Mouse (Mus musculus): Measurements from ENCODE around the gene Mgl2. TPM values are rescaled to one million over a fixed set of nuclear protein-coding genes. Genes with fewer than 3 reads are reported as not detected.
A peak's percentile ranks its signal among the peaks of the same experiment; 100 is the strongest.

Gene Mgl2
- polyA plus RNA-seq, 1 experiment from 2014 or later = 0.50 TPM

- Histone ChIP-seq H3K4me1 (replicated peaks; ENCODE audit: control insufficient read depth, insufficient read depth, low read length) (no peaks in the 10 kb centered on the region), H3K27me3 (replicated peaks; ENCODE audit: control insufficient read depth, insufficient read depth, low read length) (no peaks in the 10 kb centered on the region), H3K9me3 (ENCODE audit: control insufficient read depth) (no peaks in the 10 kb centered on the region), H3K36me3 (ENCODE audit: control insufficient read depth, insufficient read depth) (no peaks in the 10 kb centered on the region), H3K27ac (ENCODE audit: low read depth, low read length) (no peak overlapping the region), H3K4me3 (ENCODE audit: low read depth, low read length) (no peak overlapping the region), H3K4me2 (replicated peaks; ENCODE audit: low read depth) (no peak overlapping the region), H3K9ac (ENCODE audit: low read depth, low read length) (no peak overlapping the region)
- 74% methylated on average over 11 of the region's 11 CpGs for WGBS
- no peak for TF ChIP-seq CTCF (IDR thresholded peaks at IDR 0.05; ENCODE audit: low read depth)
- ATAC-seq = no peak
Measured at GRCm38 (mm10) chr11:70178756-70179155, 48.6 kb downstream of the Mgl2 start.

GRCm38 (mm10) chr11:70179401-70179800, 49.3 kb downstream of the Mgl2 start:
- no peak overlapping the region for H3K9ac ChIP-seq (ENCODE audit: low read depth, low read length)
- no peaks in the 10 kb centered on the region for H3K36me3 ChIP-seq (ENCODE audit: control insufficient read depth, insufficient read depth)
- peak; percentile 63 for TF ChIP-seq CTCF (IDR thresholded peaks at IDR 0.05; ENCODE audit: low read depth)
- no peaks in the 10 kb centered on the region for H3K9me3 ChIP-seq (ENCODE audit: control insufficient read depth)
- H3K4me1 ChIP-seq (replicated peaks; ENCODE audit: control insufficient read depth, insufficient read depth, low read length) = no peaks in the 10 kb centered on the region
- no peak overlapping the region for H3K4me3 ChIP-seq (ENCODE audit: low read depth, low read length)
- H3K27ac ChIP-seq (ENCODE audit: low read depth, low read length) = no peak overlapping the region
- no peak overlapping the region for H3K4me2 ChIP-seq (replicated peaks; ENCODE audit: low read depth)
- WGBS = 36% methylated on average over 14 of the region's 14 CpGs
- no peak for ATAC-seq
- no peaks in the 10 kb centered on the region for H3K27me3 ChIP-seq (replicated peaks; ENCODE audit: control insufficient read depth, insufficient read depth, low read length)

- Histone ChIP-seq H3K4me3 (ENCODE audit: low read depth, low read length) (no peak overlapping the region), H3K27me3 (replicated peaks; ENCODE audit: control insufficient read depth, insufficient read depth, low read length) (no peaks in the 10 kb centered on the region), H3K36me3 (ENCODE audit: control insufficient read depth, insufficient read depth) (no peaks in the 10 kb centered on the region), H3K9ac (ENCODE audit: low read depth, low read length) (no peak overlapping the region), H3K4me1 (replicated peaks; ENCODE audit: control insufficient read depth, insufficient read depth, low read length) (no peaks in the 10 kb centered on the region), H3K27ac (ENCODE audit: low read depth, low read length) (no peak overlapping the region), H3K9me3 (ENCODE audit: control insufficient read depth) (no peaks in the 10 kb centered on the region), H3K4me2 (replicated peaks; ENCODE audit: low read depth) (no peak overlapping the region)
- TF ChIP-seq CTCF (IDR thresholded peaks at IDR 0.05; ENCODE audit: low read depth) = no peak
- no peak for ATAC-seq
- 98% methylated on average over 4 of the region's 4 CpGs for WGBS
Measured at GRCm38 (mm10) chr11:70180496-70180895, 50.4 kb downstream of the Mgl2 start.

- no peak overlapping the region for H3K27ac ChIP-seq (ENCODE audit: low read depth, low read length)
- H3K27me3 ChIP-seq (replicated peaks; ENCODE audit: control insufficient read depth, insufficient read depth, low read length) = no peaks in the 10 kb centered on the region
- no peak for TF ChIP-seq CTCF (IDR thresholded peaks at IDR 0.05; ENCODE audit: low read depth)
- ATAC-seq = no peak
- no peaks in the 10 kb centered on the region for H3K4me1 ChIP-seq (replicated peaks; ENCODE audit: control insufficient read depth, insufficient read depth, low read length)
- no peak overlapping the region for H3K4me2 ChIP-seq (replicated peaks; ENCODE audit: low read depth)
- no peak overlapping the region for H3K9ac ChIP-seq (ENCODE audit: low read depth, low read length)
- WGBS = 50% methylated on average over 7 of the region's 7 CpGs
- no peak overlapping the region for H3K4me3 ChIP-seq (ENCODE audit: low read depth, low read length)
- H3K9me3 ChIP-seq (ENCODE audit: control insufficient read depth) = no peaks in the 10 kb centered on the region
- H3K36me3 ChIP-seq (ENCODE audit: control insufficient read depth, insufficient read depth) = no peaks in the 10 kb centered on the region
Measured at GRCm38 (mm10) chr11:70185120-70185519, 55.0 kb downstream of the Mgl2 start.

Other genes with a start within 250 kb of the Mgl2 start
- gene Kctd11, start 248.9 kb upstream of the Mgl2 start, polyA plus RNA-seq (2015; fragmentation: Nextera tagmentation; extraction: Ambion mirVana) = 4.0 and 4.1 TPM in 2 replicates
- 1.1 TPM in 2 replicates for gene Acap1, start 234.8 kb upstream of the Mgl2 start, polyA plus RNA-seq (2015; fragmentation: Nextera tagmentation; extraction: Ambion mirVana)
- gene 2810408A11Rik, start 229.3 kb upstream of the Mgl2 start, polyA plus RNA-seq (2015; fragmentation: Nextera tagmentation; extraction: Ambion mirVana) = 3.5 and 3.8 TPM in 2 replicates
- 9.7 and 10.3 TPM in 2 replicates for gene Neurl4, start 229.3 kb upstream of the Mgl2 start, polyA plus RNA-seq (2015; fragmentation: Nextera tagmentation; extraction: Ambion mirVana)
- 40.4 and 42.3 TPM in 2 replicates for gene Gps2, start 216.4 kb upstream of the Mgl2 start, polyA plus RNA-seq (2015; fragmentation: Nextera tagmentation; extraction: Ambion mirVana)
- 716 and 774 TPM in 2 replicates for gene Eif5a, start 208.4 kb upstream of the Mgl2 start, polyA plus RNA-seq (2015; fragmentation: Nextera tagmentation; extraction: Ambion mirVana)
- 0.42 and 0.43 TPM in 2 replicates for gene Ybx2, start 194.5 kb upstream of the Mgl2 start, polyA plus RNA-seq (2015; fragmentation: Nextera tagmentation; extraction: Ambion mirVana)
- 18.3 and 18.7 TPM in 2 replicates for gene Slc2a4, start 182.1 kb upstream of the Mgl2 start, polyA plus RNA-seq (2015; fragmentation: Nextera tagmentation; extraction: Ambion mirVana)
- gene Cldn7, start 165.6 kb upstream of the Mgl2 start, polyA plus RNA-seq (2015; fragmentation: Nextera tagmentation; extraction: Ambion mirVana) = 1,243 and 1,341 TPM in 2 replicates
- gene Ctdnep1, start 149.2 kb upstream of the Mgl2 start, polyA plus RNA-seq (2015; fragmentation: Nextera tagmentation; extraction: Ambion mirVana) = 23.2 and 24.1 TPM in 2 replicates
- gene Elp5, start 147.8 kb upstream of the Mgl2 start, polyA plus RNA-seq (2015; fragmentation: Nextera tagmentation; extraction: Ambion mirVana) = 56.8 and 57.7 TPM in 2 replicates
- gene Gabarap, start 139.2 kb upstream of the Mgl2 start, polyA plus RNA-seq (2015; fragmentation: Nextera tagmentation; extraction: Ambion mirVana) = 1,065 and 1,136 TPM in 2 replicates
- gene Phf23, start 134.6 kb upstream of the Mgl2 start, polyA plus RNA-seq (2015; fragmentation: Nextera tagmentation; extraction: Ambion mirVana) = 32.6 and 37.7 TPM in 2 replicates
- 9.1 TPM in 2 replicates for gene Dvl2, start 129.7 kb upstream of the Mgl2 start, polyA plus RNA-seq (2015; fragmentation: Nextera tagmentation; extraction: Ambion mirVana)
- 203 and 215 TPM in 2 replicates for gene Acadvl, start 114.9 kb upstream of the Mgl2 start, polyA plus RNA-seq (2015; fragmentation: Nextera tagmentation; extraction: Ambion mirVana)
- gene Dlg4, start 113.4 kb upstream of the Mgl2 start, polyA plus RNA-seq (2015; fragmentation: Nextera tagmentation; extraction: Ambion mirVana) = 1.4 and 1.8 TPM in 2 replicates
- not detected in 2 replicates for gene Asgr1, start 76.2 kb upstream of the Mgl2 start, polyA plus RNA-seq (2015; fragmentation: Nextera tagmentation; extraction: Ambion mirVana)
- gene Asgr2, start 37.7 kb upstream of the Mgl2 start, polyA plus RNA-seq (2015; fragmentation: Nextera tagmentation; extraction: Ambion mirVana) = 0.10 and 0.18 TPM in 2 replicates
- 0.78 and 1.1 TPM in 2 replicates for gene Clec10a, start 25.9 kb downstream of the Mgl2 start, polyA plus RNA-seq (2015; fragmentation: Nextera tagmentation; extraction: Ambion mirVana)
- 3.6 and 4.5 TPM in 2 replicates for gene Slc16a11, start 82.4 kb downstream of the Mgl2 start, polyA plus RNA-seq (2015; fragmentation: Nextera tagmentation; extraction: Ambion mirVana)
- 9.9 and 11.4 TPM in 2 replicates for gene Slc16a13, start 90.7 kb downstream of the Mgl2 start, polyA plus RNA-seq (2015; fragmentation: Nextera tagmentation; extraction: Ambion mirVana)
- 3.6 and 4.4 TPM in 2 replicates for gene Bcl6b, start 99.5 kb downstream of the Mgl2 start, polyA plus RNA-seq (2015; fragmentation: Nextera tagmentation; extraction: Ambion mirVana)
- 70.3 and 72.7 TPM in 2 replicates for gene 0610010K14Rik, start 107.6 kb downstream of the Mgl2 start, polyA plus RNA-seq (2015; fragmentation: Nextera tagmentation; extraction: Ambion mirVana)
- 11.2 and 11.3 TPM in 2 replicates for gene Gm21988, start 109.5 kb downstream of the Mgl2 start, polyA plus RNA-seq (2015; fragmentation: Nextera tagmentation; extraction: Ambion mirVana)
- 628 and 645 TPM in 2 replicates for gene Rnasek, start 109.5 kb downstream of the Mgl2 start, polyA plus RNA-seq (2015; fragmentation: Nextera tagmentation; extraction: Ambion mirVana)
- 0.68 and 0.71 TPM in 2 replicates for gene Alox12, start 125.0 kb downstream of the Mgl2 start, polyA plus RNA-seq (2015; fragmentation: Nextera tagmentation; extraction: Ambion mirVana)
- gene Alox12e, start 192.3 kb downstream of the Mgl2 start, polyA plus RNA-seq (2015; fragmentation: Nextera tagmentation; extraction: Ambion mirVana) = 0.07 TPM in 1 of 2 replicates, not detected in the other
- 0.12 and 0.33 TPM in 2 replicates for gene Alox15, start 221.7 kb downstream of the Mgl2 start, polyA plus RNA-seq (2015; fragmentation: Nextera tagmentation; extraction: Ambion mirVana)